Mouse (Mus musculus) heart, embryonic 12.5 days (tissue): ENCODE results near the gene E130308A19Rik. TPM values are rescaled to one million over a fixed set of nuclear protein-coding genes. Genes with fewer than 3 reads are reported as not detected.

ENCODE experiments used
- ATAC-seq: fragments of 200-750 bp; cut with Nextera tagmentation; 2 replicates; pipeline ENCODE4 v1.8.0; 2017; ENCODE audit warnings: moderate TSS enrichment, moderate library complexity; ENCODE audit not compliant: insufficient number of reproducible peaks, low FRiP score
- H3K27ac ChIP-seq: fragments of 300-500 bp; sonication (generic); 2 replicates; pipeline ENCODE4 v1.5.1; 2016; ENCODE audit warnings: mild to moderate bottlenecking, moderate library complexity; ENCODE audit not compliant: poor library complexity, severe bottlenecking
- H3K27me3 ChIP-seq: fragments of 300-500 bp; sonication (generic); replicated peaks from 2 replicates; pipeline ENCODE4 v1.6.1; 2016; ENCODE audit warnings: mild to moderate bottlenecking, moderate library complexity
- H3K36me3 ChIP-seq: fragments of 300-500 bp; sonication (generic); 2 replicates; pipeline ENCODE4 v1.6.1; 2016; ENCODE audit warnings: mild to moderate bottlenecking, moderate library complexity
- H3K4me1 ChIP-seq: fragments of 300-500 bp; sonication (generic); replicated peaks from 2 replicates; pipeline ENCODE4 v1.6.1; 2016; ENCODE audit warnings: mild to moderate bottlenecking
- H3K4me2 ChIP-seq: fragments of 300-500 bp; sonication (generic); 2 replicates; pipeline ENCODE4 v1.6.1; 2016; ENCODE audit warnings: mild to moderate bottlenecking, moderate library complexity
- H3K4me3 ChIP-seq: fragments of 300-500 bp; sonication (generic); 2 replicates; pipeline ENCODE4 v1.5.1; 2016; ENCODE audit warnings: mild to moderate bottlenecking
- H3K9ac ChIP-seq: fragments of 300-500 bp; sonication (generic); 2 replicates; pipeline ENCODE4 v1.6.1; 2016; ENCODE audit warnings: mild to moderate bottlenecking, moderate library complexity
- H3K9me3 ChIP-seq: fragments of 300-500 bp; sonication (generic); replicated peaks from 2 replicates; pipeline ENCODE4 v1.6.1; 2016; ENCODE audit warnings: mild to moderate bottlenecking, moderate library complexity
- WGBS: fragments of 180-500 bp; shearing (Covaris S2); methylation state at CpG from one replicate; pipeline ENCODE4 v1.1.7; 2016; 5-methylcytosine and 5-hydroxymethylcytosine counted together
- polyA plus RNA-seq: library from polyadenylated mRNA; unstranded; fragments of >200 nt; fragmentation: Nextera tagmentation; extraction: Ambion mirVana; gene quantifications from 2 replicates; pipeline ENCODE4 v1.2.1, GENCODE M21; 2016

Gene E130308A19Rik
- polyA plus RNA-seq, 1 experiment from 2014 or later, result 30.1 TPM

GRCm38 (mm10) chr4:59805181-59805967 is 179.4 kb downstream of the E130308A19Rik start, which contains the start of gene Snx30:
Snx30 (plus strand) TSS chr4:59805840.
- peak within 1 kb of the TSS; percentile 87 for H3K4me3 ChIP-seq
- peak; percentile 95 for ATAC-seq
- H3K27ac ChIP-seq, result peak within 1 kb of the TSS; percentile 64

GRCm38 (mm10) chr4:59805968-59806878 is 180.2 kb downstream of the E130308A19Rik start:
- Histone ChIP-seq H3K36me3 (no peaks in the 10 kb centered on the region), H3K9me3 (no peaks in the 10 kb centered on the region), H3K4me1 (peaks cover 12% of the 10 kb centered on the region), H3K4me2 (peak overlapping the region; percentile 96), H3K27me3 (no peaks in the 10 kb centered on the region), H3K27ac (peak overlapping the region; percentile 64), H3K9ac (peak overlapping the region; percentile 88), H3K4me3 (peak overlapping the region; percentile 87)
- WGBS, result 0% methylated on average over 54 of the region's 58 CpGs
- ATAC-seq, result peak; percentile 71

More at GRCm38 (mm10) chr4:59805181-59805967, 179.4 kb downstream of the E130308A19Rik start, which contains the start of gene Snx30:
- Histone ChIP-seq H3K9me3 (no peaks in the 10 kb centered on the region), H3K4me1 (peaks cover 12% of the 10 kb centered on the region), H3K4me2 (peak within 1 kb of the TSS; percentile 96), H3K9ac (peak within 1 kb of the TSS; percentile 88), H3K36me3 (no peaks in the 10 kb centered on the region), H3K27me3 (no peaks in the 10 kb centered on the region)
- 3% methylated on average over 45 of the region's 45 CpGs for WGBS

- Histone ChIP-seq H3K4me2 (peak overlapping the region; percentile 96), H3K9me3 (no peaks in the 10 kb centered on the region), H3K36me3 (no peaks in the 10 kb centered on the region), H3K27ac (no peak overlapping the region), H3K9ac (peak overlapping the region; percentile 88; the same call in 1 of the 2 replicates), H3K4me3 (peak overlapping the region; percentile 87), H3K4me1 (peaks cover 12% of the 10 kb centered on the region), H3K27me3 (no peaks in the 10 kb centered on the region)
- WGBS, result 3% methylated on average over 9 of the region's 9 CpGs
- no peak for ATAC-seq
Observed at GRCm38 (mm10) chr4:59806879-59807195, 180.8 kb downstream of the E130308A19Rik start.

GRCm38 (mm10) chr4:59807521-59807920 is 181.5 kb downstream of the E130308A19Rik start:
- H3K27ac ChIP-seq, result no peak overlapping the region
- H3K4me2 ChIP-seq, result peak overlapping the region; percentile 21; the same call in 1 of the 2 replicates
- no peak overlapping the region for H3K4me3 ChIP-seq
- WGBS, result 64% methylated on average over 2 of the region's 2 CpGs
- ATAC-seq, result no peak
- peaks cover 9% of the 10 kb centered on the region for H3K4me1 ChIP-seq
- H3K9ac ChIP-seq, result no peak overlapping the region
- H3K9me3 ChIP-seq, result no peaks in the 10 kb centered on the region
- no peaks in the 10 kb centered on the region for H3K36me3 ChIP-seq
- no peaks in the 10 kb centered on the region for H3K27me3 ChIP-seq

GRCm38 (mm10) chr4:59808396-59808795 is 182.4 kb downstream of the E130308A19Rik start:
- H3K4me3 ChIP-seq, result no peak overlapping the region
- 76% methylated on average over 5 of the region's 5 CpGs for WGBS
- H3K27me3 ChIP-seq, result no peaks in the 10 kb centered on the region
- no peak for ATAC-seq
- no peaks in the 10 kb centered on the region for H3K36me3 ChIP-seq
- H3K4me2 ChIP-seq, result no peak overlapping the region
- H3K9ac ChIP-seq, result no peak overlapping the region
- no peaks in the 10 kb centered on the region for H3K9me3 ChIP-seq
- no peak overlapping the region for H3K27ac ChIP-seq
- peaks cover 9% of the 10 kb centered on the region for H3K4me1 ChIP-seq

Other genes with a start within 250 kb of the E130308A19Rik start
- 9.0 and 10.0 TPM in 2 replicates for gene Susd1, start 187.6 kb upstream of the E130308A19Rik start, polyA plus RNA-seq
- gene Ptbp3, start 76.8 kb upstream of the E130308A19Rik start, polyA plus RNA-seq, result 45.3 and 46.4 TPM in 2 replicates
- gene Hsdl2, start 44.6 kb upstream of the E130308A19Rik start, polyA plus RNA-seq, result 37.7 and 40.1 TPM in 2 replicates
- gene Inip, start 175.4 kb downstream of the E130308A19Rik start, polyA plus RNA-seq, result 43.9 and 47.1 TPM in 2 replicates
- 7.5 and 8.6 TPM in 2 replicates for gene Snx30, start 179.6 kb downstream of the E130308A19Rik start, polyA plus RNA-seq